Mouse (Mus musculus): ENCODE measurements at regions not wholly inside any gene's neighbourhood (a gene's known extent, or its start where the extent isn't known, plus 50 kb on each side); places are given as distances from the start of the nearest gene placed in this dataset.
A peak's percentile ranks its signal among the peaks of the same experiment; 100 is the strongest.

- peak; percentile 28 for DNase-seq (ENCODE audit: low spot score, missing footprints)
- Histone ChIP-seq H3K36me3 (ENCODE audit: control insufficient read depth, insufficient read depth, low read length) (no peaks in the 10 kb centered on the region), H3K9ac (ENCODE audit: low read length) (no peak overlapping the region), H3K9me3 (ENCODE audit: control insufficient read depth, low read length) (no peaks in the 10 kb centered on the region), H3K4me2 (no peak overlapping the region), H3K27ac (ENCODE audit: low read depth, low read length) (no peak overlapping the region), H3K27me3 (ENCODE audit: control insufficient read depth, insufficient read depth, low read length) (no peaks in the 10 kb centered on the region), H3K4me3 (ENCODE audit: low read depth, low read length) (no peak overlapping the region), H3K4me1 (ENCODE audit: control insufficient read depth, insufficient read depth, low read length) (no peaks in the 10 kb centered on the region)
- 90% methylated on average over 6 of the region's 6 CpGs for WGBS
- no peak for ATAC-seq (ENCODE audit: low FRiP score)
Measured at GRCm38 (mm10) chr10:98651127-98651526, 263.1 kb upstream of the Atp2b1 start.

GRCm38 (mm10) chr10:98651599-98651998, 262.6 kb upstream of the Atp2b1 start:
- 91% methylated on average over 5 of the region's 5 CpGs for WGBS
- Histone ChIP-seq H3K27me3 (ENCODE audit: control insufficient read depth, insufficient read depth, low read length) (no peaks in the 10 kb centered on the region), H3K36me3 (ENCODE audit: control insufficient read depth, insufficient read depth, low read length) (no peaks in the 10 kb centered on the region), H3K9me3 (ENCODE audit: control insufficient read depth, low read length) (no peaks in the 10 kb centered on the region), H3K4me1 (ENCODE audit: control insufficient read depth, insufficient read depth, low read length) (no peaks in the 10 kb centered on the region), H3K4me2 (no peak overlapping the region), H3K27ac (ENCODE audit: low read depth, low read length) (no peak overlapping the region), H3K4me3 (ENCODE audit: low read depth, low read length) (no peak overlapping the region), H3K9ac (ENCODE audit: low read length) (no peak overlapping the region)
- no peak for ATAC-seq (ENCODE audit: low FRiP score)
- peak; percentile 41 for DNase-seq (ENCODE audit: low spot score, missing footprints)

GRCm38 (mm10) chr10:98652084-98652483, 262.1 kb upstream of the Atp2b1 start:
- DNase-seq (ENCODE audit: low spot score, missing footprints) = peak; percentile 35
- WGBS = 89% methylated on average over 2 of the region's 2 CpGs

GRCm38 (mm10) chr10:98660747-98661146, 253.5 kb upstream of the Atp2b1 start:
- Histone ChIP-seq H3K27me3 (ENCODE audit: control insufficient read depth, insufficient read depth, low read length) (no peaks in the 10 kb centered on the region), H3K9me3 (ENCODE audit: control insufficient read depth, low read length) (no peaks in the 10 kb centered on the region), H3K36me3 (ENCODE audit: control insufficient read depth, insufficient read depth, low read length) (no peaks in the 10 kb centered on the region), H3K9ac (ENCODE audit: low read length) (no peak overlapping the region), H3K4me2 (no peak overlapping the region), H3K4me1 (ENCODE audit: control insufficient read depth, insufficient read depth, low read length) (no peaks in the 10 kb centered on the region), H3K4me3 (ENCODE audit: low read depth, low read length) (no peak overlapping the region), H3K27ac (ENCODE audit: low read depth, low read length) (no peak overlapping the region)
- 55% methylated on average over 1 of the region's 1 CpGs for WGBS
- DNase-seq (ENCODE audit: low spot score, missing footprints) (no peak), ATAC-seq (ENCODE audit: low FRiP score) (no peak)

More at GRCm38 (mm10) chr10:98652084-98652483, 262.1 kb upstream of the Atp2b1 start:
- ATAC-seq (ENCODE audit: low FRiP score) = no peak
- Histone ChIP-seq H3K4me1 (ENCODE audit: control insufficient read depth, insufficient read depth, low read length) (no peaks in the 10 kb centered on the region), H3K4me2 (no peak overlapping the region), H3K4me3 (ENCODE audit: low read depth, low read length) (no peak overlapping the region), H3K9me3 (ENCODE audit: control insufficient read depth, low read length) (no peaks in the 10 kb centered on the region), H3K27ac (ENCODE audit: low read depth, low read length) (no peak overlapping the region), H3K36me3 (ENCODE audit: control insufficient read depth, insufficient read depth, low read length) (no peaks in the 10 kb centered on the region), H3K27me3 (ENCODE audit: control insufficient read depth, insufficient read depth, low read length) (no peaks in the 10 kb centered on the region), H3K9ac (ENCODE audit: low read length) (no peak overlapping the region)

GRCm38 (mm10) chr10:98665936-98666505, 248.2 kb upstream of the Atp2b1 start:
- H3K9me3 ChIP-seq (ENCODE audit: control insufficient read depth, low read length) = no peaks in the 10 kb centered on the region
- DNase-seq (ENCODE audit: low spot score, missing footprints) (peak; percentile 33), ATAC-seq (ENCODE audit: low FRiP score) (no peak)
- no peaks in the 10 kb centered on the region for H3K36me3 ChIP-seq (ENCODE audit: control insufficient read depth, insufficient read depth, low read length)
- H3K9ac ChIP-seq (ENCODE audit: low read length) = no peak overlapping the region
- no peak overlapping the region for H3K4me3 ChIP-seq (ENCODE audit: low read depth, low read length)
- no peak overlapping the region for H3K4me2 ChIP-seq
- WGBS = 91% methylated on average over 3 of the region's 3 CpGs
- no peak overlapping the region for H3K27ac ChIP-seq (ENCODE audit: low read depth, low read length)
- no peaks in the 10 kb centered on the region for H3K27me3 ChIP-seq (ENCODE audit: control insufficient read depth, insufficient read depth, low read length)
- no peaks in the 10 kb centered on the region for H3K4me1 ChIP-seq (ENCODE audit: control insufficient read depth, insufficient read depth, low read length)

- WGBS = 82% methylated on average over 1 of the region's 1 CpGs
- ATAC-seq (ENCODE audit: low FRiP score) = no peak
- no peak overlapping the region for H3K9ac ChIP-seq (ENCODE audit: low read length)
- H3K4me1 ChIP-seq (ENCODE audit: control insufficient read depth, insufficient read depth, low read length) = no peaks in the 10 kb centered on the region
- H3K36me3 ChIP-seq (ENCODE audit: control insufficient read depth, insufficient read depth, low read length) = no peaks in the 10 kb centered on the region
- H3K4me3 ChIP-seq (ENCODE audit: low read depth, low read length) = no peak overlapping the region
- H3K27me3 ChIP-seq (ENCODE audit: control insufficient read depth, insufficient read depth, low read length) = no peaks in the 10 kb centered on the region
- no peaks in the 10 kb centered on the region for H3K9me3 ChIP-seq (ENCODE audit: control insufficient read depth, low read length)
- no peak overlapping the region for H3K4me2 ChIP-seq
- DNase-seq (ENCODE audit: low spot score, missing footprints) = peak; percentile 21
- H3K27ac ChIP-seq (ENCODE audit: low read depth, low read length) = no peak overlapping the region
Measured at GRCm38 (mm10) chr10:98667728-98668127, 246.5 kb upstream of the Atp2b1 start.

GRCm38 (mm10) chr10:98674131-98674530, 240.1 kb upstream of the Atp2b1 start:
- H3K4me1 ChIP-seq (ENCODE audit: control insufficient read depth, insufficient read depth, low read length) = no peaks in the 10 kb centered on the region
- no peak overlapping the region for H3K4me3 ChIP-seq (ENCODE audit: low read depth, low read length)
- no peak for DNase-seq (ENCODE audit: low spot score, missing footprints)
- no peak overlapping the region for H3K9ac ChIP-seq (ENCODE audit: low read length)
- no peak overlapping the region for H3K27ac ChIP-seq (ENCODE audit: low read depth, low read length)
- no peak for ATAC-seq (ENCODE audit: low FRiP score)
- H3K9me3 ChIP-seq (ENCODE audit: control insufficient read depth, low read length) = no peaks in the 10 kb centered on the region
- WGBS = 93% methylated on average over 1 of the region's 1 CpGs
- H3K36me3 ChIP-seq (ENCODE audit: control insufficient read depth, insufficient read depth, low read length) = no peaks in the 10 kb centered on the region
- no peaks in the 10 kb centered on the region for H3K27me3 ChIP-seq (ENCODE audit: control insufficient read depth, insufficient read depth, low read length)
- no peak overlapping the region for H3K4me2 ChIP-seq

GRCm38 (mm10) chr10:98676907-98677306, 237.3 kb upstream of the Atp2b1 start:
- Histone ChIP-seq H3K4me2 (no peak overlapping the region), H3K27ac (ENCODE audit: low read depth, low read length) (no peak overlapping the region), H3K9ac (ENCODE audit: low read length) (no peak overlapping the region), H3K9me3 (ENCODE audit: control insufficient read depth, low read length) (no peaks in the 10 kb centered on the region), H3K4me1 (ENCODE audit: control insufficient read depth, insufficient read depth, low read length) (no peaks in the 10 kb centered on the region), H3K4me3 (ENCODE audit: low read depth, low read length) (no peak overlapping the region), H3K36me3 (ENCODE audit: control insufficient read depth, insufficient read depth, low read length) (no peaks in the 10 kb centered on the region), H3K27me3 (ENCODE audit: control insufficient read depth, insufficient read depth, low read length) (no peaks in the 10 kb centered on the region)
- ATAC-seq (ENCODE audit: low FRiP score) = no peak
- peak; percentile 21 for DNase-seq (ENCODE audit: low spot score, missing footprints)
- WGBS = 93% methylated on average over 2 of the region's 2 CpGs

GRCm38 (mm10) chr10:98678234-98678633, 236.0 kb upstream of the Atp2b1 start:
- Histone ChIP-seq H3K9me3 (ENCODE audit: control insufficient read depth, low read length) (no peaks in the 10 kb centered on the region), H3K4me3 (ENCODE audit: low read depth, low read length) (no peak overlapping the region), H3K27ac (ENCODE audit: low read depth, low read length) (no peak overlapping the region), H3K9ac (ENCODE audit: low read length) (no peak overlapping the region), H3K4me2 (no peak overlapping the region), H3K36me3 (ENCODE audit: control insufficient read depth, insufficient read depth, low read length) (no peaks in the 10 kb centered on the region), H3K27me3 (ENCODE audit: control insufficient read depth, insufficient read depth, low read length) (no peaks in the 10 kb centered on the region), H3K4me1 (ENCODE audit: control insufficient read depth, insufficient read depth, low read length) (no peaks in the 10 kb centered on the region)
- WGBS = 95% methylated on average over 4 of the region's 4 CpGs
- DNase-seq (ENCODE audit: low spot score, missing footprints) (peak; percentile 31), ATAC-seq (ENCODE audit: low FRiP score) (no peak)
